In the genomic region with DNA sequence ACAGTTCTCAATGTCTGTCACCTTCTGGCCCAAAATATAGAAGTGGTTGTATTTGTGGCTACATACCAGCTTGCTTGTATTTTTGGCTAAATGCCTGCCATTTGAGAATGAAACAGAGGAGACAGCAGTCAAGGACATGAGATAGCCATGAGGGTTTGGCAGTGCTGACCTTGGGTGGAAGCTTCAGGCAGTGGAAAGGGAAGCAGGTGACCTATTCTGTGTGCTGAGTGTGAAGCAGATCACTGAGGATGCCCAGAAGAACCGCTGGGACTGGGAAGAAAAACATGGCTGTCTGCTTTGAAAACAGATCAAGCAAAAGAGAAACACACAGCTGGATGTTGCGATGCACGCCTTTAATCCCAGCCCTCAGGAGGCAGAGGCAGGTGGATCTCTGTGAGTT, we compare ENCODE assay signal across 19 mouse cellular contexts.
"Had no signal": no experiment of that assay in that cellular context is flagged by ENCODE, and none has a peak within 500 bp of the region (broad histone marks: within the 10 kb centered on the region; RNA-seq: fewer than 3 reads in every experiment).

No protein-coding gene starts in this region.

- H3K9me3 ChIP-seq: kidney, embryonic 15.5 days; limb, embryonic 15.5 days; midbrain, embryonic 12.5 days; midbrain, embryonic 15.5 days; neural tube, embryonic 12.5 days; neural tube, embryonic 15.5 days had no signal

- H3K27me3 ChIP-seq: limb, embryonic 12.5 days; limb, embryonic 15.5 days; neural tube, embryonic 12.5 days; neural tube, embryonic 15.5 days had no signal

- H3K36me3 ChIP-seq: kidney, embryonic 15.5 days; limb, embryonic 12.5 days; limb, embryonic 15.5 days; midbrain, embryonic 12.5 days; midbrain, embryonic 15.5 days; neural tube, embryonic 12.5 days; neural tube, embryonic 15.5 days had no signal

- H3K4me1 ChIP-seq: limb, embryonic 12.5 days; limb, embryonic 15.5 days; midbrain, embryonic 15.5 days; neural tube, embryonic 12.5 days; neural tube, embryonic 15.5 days had no signal

- H3K4me3 ChIP-seq: kidney, embryonic 15.5 days; limb, embryonic 12.5 days; limb, embryonic 15.5 days; midbrain, embryonic 12.5 days; midbrain, embryonic 15.5 days; neural tube, embryonic 12.5 days; neural tube, embryonic 15.5 days had no signal

- DNase-seq: kidney, postnatal 10 days; kidney, postnatal 36 days; left cerebral cortex, postnatal 4 days; liver, postnatal 0 days; lung, embryonic 14.5 days; right cerebral cortex, adult 18-20 months; right cerebral cortex, postnatal 14 days; right cerebral cortex, postnatal 4 days; thymus, postnatal 25 days had no signal

- H3K27ac ChIP-seq: kidney, embryonic 15.5 days; limb, embryonic 12.5 days; limb, embryonic 15.5 days; liver, embryonic 14.5 days; macrophage; midbrain, embryonic 12.5 days; midbrain, embryonic 15.5 days; neural tube, embryonic 12.5 days; neural tube, embryonic 15.5 days; stomach, postnatal 0 days had no signal
